Mouse (Mus musculus): ENCODE data around the gene Oxtr. TPM values are rescaled to one million over a fixed set of nuclear protein-coding genes. Genes with fewer than 3 reads are reported as not detected.

Oxtr gene
- total RNA-seq (2021) = under 1 TPM; 0.15 to 0.88 TPM
- long read RNA-seq, experiment 1 = 0 reads
- long read RNA-seq, experiment 2 = 0 reads

GRCm38 (mm10) chr6:112489910-112490559, at the start of gene Oxtr:
Gene Oxtr (minus strand): TSS chr6:112489943.
- no peak for DNase-seq

DNA sequence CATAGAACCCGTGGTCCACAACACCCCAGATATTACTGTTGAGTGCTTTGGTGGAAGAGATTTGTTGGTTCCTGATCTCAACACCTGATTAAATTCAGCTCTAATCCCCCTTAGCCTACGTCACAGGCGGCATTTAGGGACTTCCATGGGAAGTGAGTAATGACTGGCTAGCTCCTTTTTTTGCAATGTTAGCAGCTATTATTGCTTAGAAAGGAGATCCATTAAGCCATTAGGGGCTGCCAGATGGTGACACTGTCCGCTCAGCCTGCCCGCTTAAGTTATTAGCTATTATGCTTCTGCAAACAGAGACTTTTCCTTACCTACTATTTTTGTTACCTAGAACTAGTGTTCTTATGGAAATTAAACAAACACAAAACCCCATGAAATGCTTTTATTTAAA, 35.7 kb upstream of the Oxtr start:
- no peak for DNase-seq

GRCm38 (mm10) chr6:112524459-112524858, 34.7 kb upstream of the Oxtr start:
- no peak for DNase-seq

DNA sequence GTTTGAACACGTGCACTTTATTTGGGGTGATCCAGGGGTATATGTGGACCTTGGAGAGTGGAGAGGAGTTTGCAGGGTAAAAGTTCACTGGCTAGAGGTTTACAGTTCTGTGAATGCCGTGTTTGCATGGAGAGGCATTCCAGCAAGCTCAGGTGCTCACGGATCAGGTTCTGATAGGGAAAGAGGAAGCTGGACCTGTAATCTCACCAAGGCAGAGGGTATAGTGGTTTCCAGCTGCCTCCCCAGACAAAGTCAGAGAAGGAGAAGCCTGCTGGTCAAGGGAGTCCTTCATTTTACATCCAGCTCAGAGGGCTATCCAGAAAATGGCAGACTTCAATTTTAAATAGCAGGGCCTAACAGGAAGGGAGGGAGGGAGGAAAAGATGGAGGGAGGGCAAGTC, 28.2 kb upstream of the Oxtr start:
- DNase-seq = no peak

DNA sequence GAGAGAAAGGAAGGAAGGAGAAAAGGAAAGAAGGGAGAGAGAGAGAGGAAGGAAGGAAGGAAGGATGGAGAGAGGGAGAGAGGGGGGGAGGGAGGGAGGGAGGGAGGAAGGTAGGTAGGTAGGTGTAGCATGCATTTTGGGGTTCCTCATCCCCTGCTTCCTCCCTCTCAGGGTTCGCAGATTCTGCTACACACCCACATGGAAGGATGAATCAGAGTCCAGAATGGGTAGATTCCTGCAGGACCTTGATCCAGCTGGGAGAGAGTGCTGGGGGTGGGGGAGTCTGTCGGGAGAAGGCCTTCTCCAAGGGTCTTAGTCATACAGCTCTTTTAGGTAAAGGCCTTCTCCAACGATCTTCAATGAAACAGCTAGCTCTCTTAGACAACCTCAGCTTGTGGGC, 27.8 kb upstream of the Oxtr start:
- DNase-seq = no peak

DNA sequence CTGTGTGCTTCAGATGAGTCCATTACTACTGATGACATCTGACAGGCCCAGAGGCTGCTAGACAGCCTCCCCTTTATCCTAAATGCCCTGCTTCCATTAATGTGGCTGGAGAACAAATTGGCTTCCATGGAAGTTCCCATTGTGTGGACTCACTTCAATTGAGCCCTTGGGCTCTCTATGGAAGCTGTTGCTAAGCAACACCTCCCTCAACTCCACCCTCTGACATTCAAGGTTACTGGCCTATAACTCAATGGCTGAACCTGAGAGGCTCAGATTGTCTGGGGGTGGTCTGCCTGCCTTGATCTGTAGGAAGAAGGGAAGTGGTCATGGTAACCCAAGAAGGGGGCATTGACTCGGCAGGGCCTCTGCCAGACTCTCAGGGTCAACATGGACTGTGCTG, 26.8 kb upstream of the Oxtr start:
- no peak for DNase-seq

DNA sequence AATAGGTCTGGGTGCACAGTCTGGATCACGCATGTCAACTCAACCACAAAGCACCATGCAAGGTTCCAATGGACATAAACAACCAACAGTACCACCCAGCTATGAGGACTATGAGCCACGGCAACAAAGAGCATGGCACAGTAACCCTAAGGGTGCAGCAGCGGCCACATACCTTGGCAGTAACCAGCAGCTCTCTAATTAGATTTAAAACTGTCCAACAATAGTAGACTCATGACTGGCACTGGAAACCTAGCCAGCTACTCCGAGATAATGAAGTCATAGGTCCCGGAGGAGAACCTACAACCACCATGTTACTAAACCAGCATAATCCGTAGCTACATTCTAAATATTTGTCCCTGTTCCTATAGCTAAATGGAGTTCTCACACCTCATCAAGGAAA, 24.8 kb upstream of the Oxtr start:
- DNase-seq = no peak

DNA sequence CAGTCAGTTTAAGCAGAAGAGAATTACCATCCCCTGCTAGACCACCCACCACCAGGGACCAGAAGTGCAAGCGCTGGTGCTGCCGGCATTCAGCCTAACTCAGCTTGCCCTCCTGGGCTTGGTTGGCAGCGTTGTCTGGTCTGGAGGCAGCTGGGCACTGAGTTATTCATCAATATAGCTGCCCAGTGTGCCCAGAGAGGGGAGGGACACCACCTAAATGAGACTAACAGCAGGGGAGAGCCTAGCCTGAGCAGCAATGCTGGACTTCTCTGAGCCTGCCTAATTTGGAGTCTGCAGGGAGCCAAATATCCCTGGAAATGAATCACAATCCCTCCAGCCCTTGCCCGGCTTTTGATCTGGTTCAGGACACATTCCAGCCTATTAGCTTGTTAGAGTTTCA, 20.6 kb upstream of the Oxtr start:
- no peak for DNase-seq

- no peak for DNase-seq
Observed at GRCm38 (mm10) chr6:112509590-112510131, 19.9 kb upstream of the Oxtr start.

GRCm38 (mm10) chr6:112507617-112508016, 17.9 kb upstream of the Oxtr start:
- no peak for DNase-seq

DNA sequence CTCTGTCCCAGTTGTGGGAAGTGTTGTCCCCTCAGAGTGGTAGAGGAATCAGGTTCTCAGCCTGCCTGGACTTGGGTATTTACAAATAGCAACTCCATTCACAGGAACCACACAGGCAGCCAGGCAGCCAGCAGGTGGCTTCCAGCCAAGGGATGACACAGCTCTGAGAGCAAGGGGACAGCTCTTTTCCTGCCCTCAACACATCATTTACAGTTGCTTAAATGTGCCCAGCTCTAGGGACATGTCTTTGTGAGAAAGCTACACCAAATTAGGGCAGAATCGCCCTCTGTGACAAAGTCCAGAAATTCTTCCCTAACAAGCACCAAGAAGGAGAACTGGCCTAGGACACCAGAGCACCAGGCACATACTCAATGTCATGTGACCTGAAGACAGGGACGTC, 11.4 kb upstream of the Oxtr start:
- DNase-seq = no peak

GRCm38 (mm10) chr6:112499456-112499855, 9.7 kb upstream of the Oxtr start:
- DNase-seq = no peak

DNA sequence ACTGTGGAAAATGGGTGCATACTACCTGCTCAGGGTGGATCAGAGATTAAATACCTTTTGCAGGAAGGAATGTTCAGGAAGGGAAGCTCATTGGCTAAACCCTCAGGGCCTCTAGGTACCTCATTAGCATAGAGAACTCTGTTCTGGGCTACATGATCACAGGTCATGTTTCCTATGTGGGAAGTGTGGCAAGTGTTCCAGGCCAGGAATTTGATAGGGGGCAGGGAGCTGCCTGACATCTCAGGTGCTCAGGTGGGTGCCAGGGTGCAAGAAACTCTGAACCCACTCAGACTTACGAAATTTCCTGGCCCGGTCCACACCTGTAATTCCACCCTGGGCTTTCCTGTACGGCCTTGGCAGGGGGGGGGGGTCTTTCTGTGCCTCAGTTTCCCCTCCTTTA, 9.0 kb upstream of the Oxtr start:
- DNase-seq = no peak

- no peak for DNase-seq
Observed at GRCm38 (mm10) chr6:112497456-112497855, 7.7 kb upstream of the Oxtr start.

DNA sequence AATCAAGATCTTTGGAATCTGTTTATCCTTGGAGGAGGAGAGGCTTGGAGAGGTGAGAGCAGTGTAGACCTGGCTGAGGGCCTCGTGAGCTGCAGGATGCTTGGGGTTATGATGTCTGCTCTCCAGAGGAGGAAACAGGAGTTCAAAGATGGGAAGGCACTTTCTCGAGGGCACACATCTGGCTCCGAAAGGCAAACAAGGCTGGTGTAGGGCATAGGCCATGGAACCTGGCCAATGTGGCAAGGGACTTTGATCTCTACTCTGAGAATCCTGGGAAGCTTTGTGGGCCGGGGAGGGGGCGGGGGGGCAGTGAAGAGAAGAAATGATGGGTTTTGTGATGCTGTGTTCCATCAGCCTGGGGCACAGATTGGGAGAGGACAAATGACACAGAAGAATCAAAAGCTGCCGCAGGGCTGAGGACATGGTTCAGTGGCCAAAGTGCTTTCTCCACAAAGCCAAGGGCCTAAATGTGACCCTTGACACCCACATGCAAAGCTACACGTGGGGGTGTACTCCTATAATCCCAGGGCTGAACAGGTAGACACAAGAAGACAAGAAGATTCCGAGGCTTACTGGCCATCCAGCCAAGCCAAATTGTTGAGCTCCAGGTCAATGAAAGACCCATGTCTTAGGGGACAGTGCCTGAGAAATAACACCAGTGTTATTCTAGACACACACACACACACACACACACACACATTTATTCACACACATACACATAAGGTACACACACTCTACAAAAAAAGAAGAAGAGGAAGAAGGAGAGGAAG, 6.7 kb upstream of the Oxtr start:
- no peak for DNase-seq

DNA sequence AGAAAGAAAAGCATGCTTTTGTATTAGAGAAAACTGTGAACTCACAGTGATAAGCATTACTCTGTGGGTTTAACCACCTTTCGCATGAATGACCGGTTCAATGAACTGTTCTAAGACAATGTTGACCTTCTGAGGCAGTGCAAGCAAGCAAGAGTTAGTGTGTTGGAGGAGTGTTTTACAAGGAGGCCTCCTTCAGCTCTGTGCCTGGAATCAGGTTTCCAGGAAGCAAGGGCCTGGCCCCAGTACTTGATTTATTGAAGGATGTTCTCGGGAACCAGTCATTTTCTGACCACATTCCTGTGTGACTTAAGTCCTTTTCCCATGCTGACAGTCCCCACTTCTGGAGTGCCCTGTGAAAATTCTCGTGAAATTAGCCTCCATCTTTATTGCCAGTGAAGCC, 5.5 kb upstream of the Oxtr start:
- no peak for DNase-seq

DNA sequence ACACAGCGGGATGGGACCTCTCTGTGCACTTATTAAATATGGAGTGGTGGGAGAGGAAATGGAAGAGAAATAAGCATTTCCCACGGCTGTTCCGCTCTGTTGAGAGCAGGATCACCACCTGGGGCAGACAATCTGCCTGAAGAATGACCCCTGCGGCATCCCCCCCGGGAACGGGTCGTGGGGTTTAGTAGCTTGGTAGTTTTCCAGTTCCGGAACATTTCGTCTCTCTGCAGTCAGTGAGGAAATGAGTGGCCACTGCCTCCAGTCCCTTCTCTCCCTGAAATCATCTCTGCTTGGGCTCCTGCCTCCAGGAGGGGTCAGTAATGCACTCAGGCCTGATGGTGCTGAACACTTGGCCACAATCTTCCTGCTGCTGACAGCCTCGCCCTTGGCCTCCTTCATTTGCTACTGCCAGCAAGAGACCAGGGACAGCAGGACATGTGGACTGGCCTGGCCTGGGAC, 4.9 kb upstream of the Oxtr start:
- peak; percentile 31 for DNase-seq

GRCm38 (mm10) chr6:112493371-112493770, 3.6 kb upstream of the Oxtr start:
- no peak for DNase-seq

DNA sequence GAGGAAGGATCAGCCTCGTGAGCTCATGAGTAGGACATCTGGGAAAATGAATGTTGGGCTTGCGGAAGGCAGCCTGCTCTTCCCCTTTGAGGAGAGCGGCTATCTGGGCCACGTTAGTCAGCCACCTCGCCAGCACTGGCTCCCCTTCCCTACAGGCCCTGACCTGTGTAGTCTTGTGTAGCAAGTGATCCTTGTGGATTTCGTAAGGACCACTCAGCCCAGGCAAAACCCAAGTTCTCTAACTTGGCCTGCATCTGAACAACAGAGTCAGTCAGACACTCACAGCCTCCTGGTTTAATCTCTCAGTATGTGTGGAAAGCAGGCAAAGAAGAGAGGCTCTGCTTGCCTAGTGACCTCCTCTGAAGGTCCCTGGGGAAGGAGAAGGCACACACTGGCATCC, 2.9 kb upstream of the Oxtr start:
- DNase-seq = no peak

- no peak for DNase-seq
Observed at GRCm38 (mm10) chr6:112491521-112491920, 1.8 kb upstream of the Oxtr start.

- DNase-seq = peak; percentile 64
Observed at GRCm38 (mm10) chr6:112490625-112491242, 991 bp upstream of the Oxtr start.

- DNase-seq = no peak
Observed at GRCm38 (mm10) chr6:112489181-112489909, 398 bp downstream of the Oxtr start.
